Mouse (Mus musculus) embryonic fibroblast, embryonic 13.5 days (primary cell): Measurements from ENCODE around the gene Adprhl1.

Experiments
- CTCF ChIP-seq: IDR thresholded peaks from 2 replicates; pipeline ENCODE4 v1.5.1; 2011; ENCODE audit warnings: mild to moderate bottlenecking, control low read depth, low read length, moderate library complexity, borderline replicate concordance; ENCODE audit not compliant: insufficient read depth
- POLR2A ChIP-seq: IDR thresholded peaks from 2 replicates; pipeline ENCODE4 v1.6.1; 2011; ENCODE audit warnings: low read depth, mild to moderate bottlenecking, control low read depth, low read length, moderate library complexity

DNA sequence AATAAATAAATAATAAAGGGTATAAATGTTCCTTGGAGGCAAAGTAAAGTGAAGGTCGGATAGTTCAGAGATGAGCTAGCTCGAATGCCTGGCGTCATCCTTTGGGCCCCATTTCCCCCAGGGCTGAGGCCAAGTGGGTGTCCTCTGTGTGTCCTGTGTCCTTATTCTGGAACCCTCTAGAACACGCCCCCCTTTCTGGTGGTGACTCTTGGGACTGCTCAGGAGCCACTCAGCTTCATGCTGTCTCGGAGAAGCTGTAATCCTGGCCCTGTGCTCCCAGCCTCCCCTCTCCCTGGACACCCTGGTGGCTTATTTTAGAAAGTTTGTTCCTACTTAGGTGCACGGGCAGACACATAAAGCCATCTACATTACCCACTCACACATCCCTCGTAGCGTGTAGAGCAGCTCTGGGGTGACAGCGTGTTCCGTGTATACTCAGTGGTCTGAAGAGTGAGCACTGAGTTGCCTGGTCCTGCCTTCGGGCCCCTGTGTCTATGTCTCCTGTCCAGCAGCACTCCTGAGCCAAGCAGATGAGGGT, 9.6 kb downstream of the Adprhl1 start:
- no peak for TF ChIP-seq CTCF
- no peak for TF ChIP-seq POLR2A
